Mouse (Mus musculus) spleen, adult 2 months (tissue): ENCODE data around the gene Soga3. TPM values are rescaled to one million over a fixed set of nuclear protein-coding genes. Genes with fewer than 3 reads are reported as not detected.

Experiments
- DNase-seq, 2 experiments: peaks; one replicate each; pipeline versions ENCODE4 v3.0.0 to v3.0.0-alpha.2; 2012 to 2021; ENCODE audit warnings: low spot score in 2 of 2, low read depth in 1 of 2
- H3K27ac ChIP-seq: fragments of 200-500 bp; 2 replicates; pipeline ENCODE4 v1.5.1; 2012; ENCODE audit warnings: low read length, inconsistent platforms; ENCODE audit not compliant: insufficient read depth
- H3K27me3 ChIP-seq: fragments of 200-500 bp; 2 replicates; pipeline ENCODE4 v1.6.1; 2012; ENCODE audit warnings: mild to moderate bottlenecking, moderate library complexity, low read length, inconsistent platforms; ENCODE audit not compliant: control insufficient read depth, insufficient read depth
- H3K36me3 ChIP-seq: fragments of 200-500 bp; 2 replicates; pipeline ENCODE4 v1.6.1; 2012; ENCODE audit warnings: mild to moderate bottlenecking, low read length, inconsistent platforms; ENCODE audit not compliant: control insufficient read depth, insufficient read depth
- H3K4me1 ChIP-seq: fragments of 200-500 bp; 2 replicates; pipeline ENCODE4 v1.6.1; 2011; ENCODE audit warnings: inconsistent platforms; ENCODE audit not compliant: control insufficient read depth, insufficient read depth, insufficient read length
- H3K4me3 ChIP-seq: fragments of 200-500 bp; 2 replicates; pipeline ENCODE4 v1.5.1; 2011; ENCODE audit warnings: mild to moderate bottlenecking, inconsistent platforms; ENCODE audit not compliant: insufficient read depth, insufficient read length; ENCODE audit errors: extremely low read depth
- CTCF ChIP-seq: fragments of 200-500 bp; IDR thresholded peaks from 2 replicates; pipeline ENCODE4 v1.5.1; 2011; ENCODE audit warnings: mild to moderate bottlenecking, inconsistent platforms; ENCODE audit not compliant: insufficient read depth, insufficient read length, insufficient replicate concordance; ENCODE audit errors: extremely low read depth
- POLR2A ChIP-seq: fragments of 200-500 bp; IDR thresholded peaks from 2 replicates; pipeline ENCODE4 v1.6.1; 2011; ENCODE audit warnings: low read depth, low read length, inconsistent platforms
- WGBS: fragments of 180-500 bp; shearing (Covaris S2); methylation state at CpG from one replicate; pipeline ENCODE4 v1.1.7; 2018; 5-methylcytosine and 5-hydroxymethylcytosine counted together
- polyA plus RNA-seq: library from polyadenylated mRNA; depleted of rRNA; stranded (reverse); fragments of >200 nt; gene quantifications from 2 replicates; pipeline ENCODE4 v1.2.3, GENCODE M21; 2012

The Soga3 gene
- polyA plus RNA-seq, 1 experiment, result not detected

GRCm38 (mm10) chr10:29147641-29147990 lies 4.0 kb downstream of the Soga3 start:
- TF ChIP-seq POLR2A (no peak), CTCF (no peak)
- H3K4me3 ChIP-seq, result no peak overlapping the region
- H3K36me3 ChIP-seq, result no peaks in the 10 kb centered on the region
- no peaks in the 10 kb centered on the region; the same call in none of the 2 replicates for H3K4me1 ChIP-seq
- WGBS, result 4% methylated on average over 12 of the region's 12 CpGs
- H3K27me3 ChIP-seq, result peaks cover 15% of the 10 kb centered on the region
- DNase-seq, result no peak
- H3K27ac ChIP-seq, result no peak overlapping the region

- no peaks in the 10 kb centered on the region; the same call in none of the 2 replicates for H3K4me1 ChIP-seq
- peaks cover 15% of the 10 kb centered on the region for H3K27me3 ChIP-seq
- 13% methylated on average over 21 of the region's 21 CpGs for WGBS
- no peaks in the 10 kb centered on the region for H3K36me3 ChIP-seq
- H3K27ac ChIP-seq, result no peak overlapping the region
- TF ChIP-seq POLR2A (no peak), CTCF (no peak)
- no peak overlapping the region for H3K4me3 ChIP-seq
- DNase-seq, result no peak
Observed at GRCm38 (mm10) chr10:29148076-29148475, 4.4 kb downstream of the Soga3 start.

DNA sequence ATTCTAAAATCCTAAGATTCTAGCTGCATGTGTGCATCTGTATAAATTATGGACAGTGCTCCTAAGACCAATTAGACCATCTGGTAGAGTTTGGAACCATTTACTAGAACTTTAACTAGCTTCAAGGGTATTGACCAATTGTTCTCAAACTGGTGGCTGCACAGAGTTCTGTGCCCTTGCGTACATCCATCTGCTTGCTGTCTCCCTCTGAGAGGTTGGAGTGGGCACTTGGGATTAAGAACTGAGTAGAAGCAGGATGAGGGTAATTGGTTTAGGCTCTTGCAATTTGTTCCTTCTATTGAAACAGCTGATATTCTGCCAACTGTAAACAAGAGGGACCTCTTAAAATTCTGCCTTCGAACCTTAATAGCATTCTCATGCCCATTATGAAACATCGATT lies 11.7 kb downstream of the Soga3 start:
- Histone ChIP-seq H3K27me3 (no peaks in the 10 kb centered on the region), H3K4me3 (no peak overlapping the region), H3K27ac (no peak overlapping the region), H3K36me3 (no peaks in the 10 kb centered on the region), H3K4me1 (no peaks in the 10 kb centered on the region)
- WGBS, result 90% methylated on average over 3 of the region's 3 CpGs
- DNase-seq, result no peak
- TF ChIP-seq CTCF (no peak), POLR2A (no peak)

DNA sequence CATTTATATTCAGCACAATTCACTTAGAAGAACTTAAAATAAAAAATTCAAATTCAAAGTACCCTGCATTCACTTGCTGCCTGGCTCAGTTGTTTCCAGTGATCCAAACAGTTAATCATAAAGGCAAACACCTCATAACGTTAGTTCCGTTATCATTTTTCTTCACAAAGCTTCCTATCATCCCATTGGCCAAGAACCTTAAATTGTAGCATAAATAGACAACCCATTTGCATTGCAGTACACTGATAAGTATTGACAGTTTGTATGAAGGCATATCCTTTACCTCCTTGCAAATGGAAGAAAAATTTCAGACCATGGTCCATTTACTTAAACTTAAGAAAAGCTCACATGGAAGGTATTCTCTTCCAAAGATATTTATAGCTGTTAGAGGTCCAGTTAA lies 18.0 kb downstream of the Soga3 start:
- Histone ChIP-seq H3K4me3 (no peak overlapping the region), H3K4me1 (no peaks in the 10 kb centered on the region), H3K27ac (no peak overlapping the region), H3K27me3 (no peaks in the 10 kb centered on the region), H3K36me3 (no peaks in the 10 kb centered on the region)
- WGBS, result 78% methylated on average over 2 of the region's 2 CpGs
- TF ChIP-seq POLR2A (no peak), CTCF (no peak)
- DNase-seq, result no peak

- no peak for DNase-seq
- no peak for TF ChIP-seq POLR2A
- no peak for TF ChIP-seq CTCF
- Histone ChIP-seq H3K4me1 (no peaks in the 10 kb centered on the region), H3K27ac (no peak overlapping the region), H3K27me3 (no peaks in the 10 kb centered on the region), H3K36me3 (no peaks in the 10 kb centered on the region), H3K4me3 (no peak overlapping the region)
- 80% methylated on average over 2 of the region's 2 CpGs for WGBS
Observed at GRCm38 (mm10) chr10:29173778-29174177, 30.1 kb downstream of the Soga3 start.

DNA sequence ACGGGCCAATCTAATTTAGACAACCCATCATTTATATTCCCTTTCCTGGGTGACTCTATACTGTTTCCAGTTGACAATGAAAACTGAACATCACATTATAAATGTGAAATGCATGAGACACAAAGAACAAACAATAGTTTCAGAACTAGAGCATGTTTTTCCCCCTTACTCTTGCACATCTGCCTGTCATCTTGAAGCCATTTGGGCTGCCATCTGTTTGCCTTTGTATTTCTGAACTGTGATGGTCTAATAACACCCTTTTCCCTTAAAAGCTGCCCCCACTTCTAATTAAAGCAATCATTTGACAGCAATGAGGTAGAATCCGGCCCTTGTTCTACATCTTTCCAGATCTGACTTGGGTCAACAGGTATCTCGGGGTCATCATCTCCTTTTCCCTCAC lies 32.0 kb downstream of the Soga3 start:
- TF ChIP-seq CTCF, result no peak
- no peak for TF ChIP-seq POLR2A
- H3K4me3 ChIP-seq, result no peak overlapping the region
- WGBS, result 82% methylated on average over 3 of the region's 3 CpGs
- no peaks in the 10 kb centered on the region for H3K4me1 ChIP-seq
- H3K27me3 ChIP-seq, result no peaks in the 10 kb centered on the region
- H3K36me3 ChIP-seq, result no peaks in the 10 kb centered on the region
- no peak overlapping the region for H3K27ac ChIP-seq
- no peak for DNase-seq

DNA sequence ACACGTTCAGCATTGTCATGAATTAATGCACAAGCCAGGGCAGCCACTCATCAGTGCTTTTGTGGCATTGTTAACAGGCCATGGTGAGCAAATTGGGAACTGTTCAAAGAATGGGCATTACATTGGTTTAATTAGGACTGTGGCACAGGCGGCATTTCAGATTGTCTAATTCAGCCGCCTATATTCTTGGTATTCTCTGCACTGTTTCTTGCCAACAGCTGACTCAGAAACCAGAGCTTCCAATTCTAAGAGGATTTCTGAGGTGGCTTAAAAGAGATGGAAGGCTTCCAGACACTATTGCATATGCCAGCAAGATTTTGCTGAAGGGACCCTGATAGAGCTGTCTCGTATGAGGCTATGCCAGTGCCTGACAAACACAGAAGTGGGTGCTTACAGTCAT lies 33.2 kb downstream of the Soga3 start:
- H3K36me3 ChIP-seq, result no peaks in the 10 kb centered on the region
- H3K27ac ChIP-seq, result no peak overlapping the region
- no peaks in the 10 kb centered on the region for H3K27me3 ChIP-seq
- DNase-seq, result no peak
- WGBS, result 82% methylated on average over 4 of the region's 4 CpGs
- H3K4me3 ChIP-seq, result no peak overlapping the region
- no peaks in the 10 kb centered on the region for H3K4me1 ChIP-seq
- no peak for TF ChIP-seq POLR2A
- no peak for TF ChIP-seq CTCF
